Mouse (Mus musculus) kidney, postnatal 0 days (tissue): ENCODE measurements around the gene Abcc12. TPM values are rescaled to one million over a fixed set of nuclear protein-coding genes. Genes with fewer than 3 reads are reported as not detected.

Experiments used
- ATAC-seq: fragments of 200-750 bp; cut with Nextera tagmentation; replicated peaks from 2 replicates; pipeline ENCODE4 v1.8.0; 2017; ENCODE audit warnings: low read depth, moderate number of reproducible peaks, moderate TSS enrichment, moderate library complexity; ENCODE audit not compliant: low FRiP score
- DNase-seq: peaks from one replicate; pipeline ENCODE4 v3.0.0-alpha.2; 2016; ENCODE audit warnings: low spot score
- H3K27ac ChIP-seq: fragments of 300-500 bp; sonication (generic); 2 replicates; pipeline ENCODE4 v1.5.1; 2014; ENCODE audit warnings: mild to moderate bottlenecking
- H3K27me3 ChIP-seq: fragments of 300-500 bp; sonication (generic); 2 replicates; pipeline ENCODE4 v1.6.1; 2014; ENCODE audit warnings: low read length, mixed read lengths; ENCODE audit not compliant: insufficient read depth
- H3K36me3 ChIP-seq: fragments of 300-500 bp; sonication (generic); 2 replicates; pipeline ENCODE4 v1.6.1; 2014; ENCODE audit warnings: low read length, mixed read lengths; ENCODE audit not compliant: insufficient read depth
- H3K4me1 ChIP-seq: fragments of 300-500 bp; sonication (generic); replicated peaks from 2 replicates; pipeline ENCODE4 v1.6.1; 2014; ENCODE audit warnings: antibody characterized with exemption, low read length, mixed read lengths; ENCODE audit not compliant: insufficient read depth
- H3K4me2 ChIP-seq: fragments of 300-500 bp; sonication (generic); 2 replicates; pipeline ENCODE4 v1.6.1; 2014; ENCODE audit warnings: mild to moderate bottlenecking, low read length, moderate library complexity, mixed read lengths
- H3K4me3 ChIP-seq: fragments of 300-500 bp; sonication (generic); replicated peaks from 2 replicates; pipeline ENCODE4 v1.5.1; 2014; ENCODE audit warnings: low read depth, low read length
- H3K9ac ChIP-seq: fragments of 300-500 bp; sonication (generic); 2 replicates; pipeline ENCODE4 v1.6.1; 2014; ENCODE audit warnings: low read depth, low read length
- H3K9me3 ChIP-seq: fragments of 300-500 bp; sonication (generic); replicated peaks from 2 replicates; pipeline ENCODE4 v1.6.1; 2016; ENCODE audit warnings: low read length, inconsistent platforms, mixed read lengths
- CTCF ChIP-seq: IDR thresholded peaks from 2 replicates; pipeline ENCODE4 v1.5.1; 2016; ENCODE audit warnings: antibody characterized with exemption, low read depth, mild to moderate bottlenecking, moderate library complexity
- WGBS: fragments of 180-500 bp; shearing (Covaris S2); extraction: QIAGEN DNeasy Blood & Tissue Kit; methylation state at CpG from one replicate; pipeline ENCODE4 v1.1.7; 2014; 5-methylcytosine and 5-hydroxymethylcytosine counted together
- polyA plus RNA-seq: library from polyadenylated mRNA; unstranded; fragments of >200 nt; fragmentation: Nextera tagmentation; extraction: Ambion mirVana; gene quantifications from 2 replicates; pipeline ENCODE4 v1.2.1, GENCODE M21; 2015

Gene Abcc12
- polyA plus RNA-seq, 1 experiment from 2014 or later = 0.04 TPM

DNA sequence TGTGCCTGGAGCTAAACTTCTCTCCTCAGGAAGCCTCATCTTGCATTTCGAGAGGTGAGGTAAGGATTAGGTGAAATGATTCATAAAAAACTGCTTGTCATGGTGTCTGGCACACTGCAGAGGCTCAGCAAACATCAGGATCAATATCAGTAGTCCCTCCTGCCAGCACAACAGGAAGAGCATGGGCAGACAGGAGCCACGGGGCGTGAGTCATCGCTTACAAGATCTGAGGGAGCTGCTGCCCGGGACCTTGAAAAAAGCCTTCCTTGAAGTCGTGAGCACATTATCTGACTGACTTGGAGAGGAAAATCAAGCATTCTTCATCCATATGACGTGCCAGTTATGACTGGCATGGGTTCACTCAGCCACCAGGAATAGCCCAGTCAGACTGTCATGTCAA lies 79.1 kb downstream of the Abcc12 start:
- Histone ChIP-seq H3K4me2 (no peak overlapping the region), H3K4me3 (no peak overlapping the region), H3K4me1 (no peaks in the 10 kb centered on the region), H3K9ac (no peak overlapping the region), H3K36me3 (no peaks in the 10 kb centered on the region), H3K27me3 (no peaks in the 10 kb centered on the region), H3K9me3 (no peaks in the 10 kb centered on the region), H3K27ac (no peak overlapping the region)
- WGBS = 76% methylated on average over 7 of the region's 7 CpGs
- DNase-seq (no peak), ATAC-seq (no peak)
- no peak for TF ChIP-seq CTCF

DNA sequence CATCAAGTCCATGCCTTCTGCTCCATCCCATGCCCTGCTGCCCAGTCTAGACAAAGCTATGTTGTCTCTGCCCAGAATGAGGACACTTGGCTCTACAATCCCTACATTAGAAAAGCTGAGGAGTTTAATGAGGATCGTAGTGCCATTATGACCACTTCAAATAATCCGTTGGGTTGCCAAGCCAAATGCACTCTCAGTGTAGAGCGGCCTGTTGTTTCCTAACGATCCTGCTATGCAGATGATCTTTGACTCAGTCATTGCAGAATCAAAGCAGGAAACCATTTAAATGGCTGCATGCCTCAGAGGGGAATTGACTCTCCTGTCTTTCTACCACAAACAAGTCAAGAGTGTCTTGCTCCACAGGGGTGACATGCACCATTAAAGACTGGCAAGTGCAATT lies 85.4 kb downstream of the Abcc12 start:
- Histone ChIP-seq H3K4me2 (no peak overlapping the region), H3K4me1 (no peaks in the 10 kb centered on the region), H3K9ac (no peak overlapping the region), H3K36me3 (no peaks in the 10 kb centered on the region), H3K27ac (no peak overlapping the region), H3K27me3 (no peaks in the 10 kb centered on the region), H3K4me3 (no peak overlapping the region), H3K9me3 (no peaks in the 10 kb centered on the region; the same call in 1 of the 2 replicates)
- DNase-seq (no peak), ATAC-seq (no peak)
- no peak for TF ChIP-seq CTCF
- WGBS = 79% methylated on average over 4 of the region's 4 CpGs

- H3K9ac ChIP-seq = no peak overlapping the region
- no peak overlapping the region for H3K4me2 ChIP-seq
- H3K4me1 ChIP-seq = no peaks in the 10 kb centered on the region
- H3K27me3 ChIP-seq = no peaks in the 10 kb centered on the region
- H3K4me3 ChIP-seq = no peak overlapping the region
- H3K27ac ChIP-seq = no peak overlapping the region
- no peaks in the 10 kb centered on the region; the same call in 1 of the 2 replicates for H3K9me3 ChIP-seq
- no peak for TF ChIP-seq CTCF
- DNase-seq (no peak), ATAC-seq (no peak)
- 62% methylated on average over 1 of the region's 1 CpGs for WGBS
- no peaks in the 10 kb centered on the region for H3K36me3 ChIP-seq
Observed at GRCm38 (mm10) chr8:86493841-86494240, 86.6 kb downstream of the Abcc12 start.

DNA sequence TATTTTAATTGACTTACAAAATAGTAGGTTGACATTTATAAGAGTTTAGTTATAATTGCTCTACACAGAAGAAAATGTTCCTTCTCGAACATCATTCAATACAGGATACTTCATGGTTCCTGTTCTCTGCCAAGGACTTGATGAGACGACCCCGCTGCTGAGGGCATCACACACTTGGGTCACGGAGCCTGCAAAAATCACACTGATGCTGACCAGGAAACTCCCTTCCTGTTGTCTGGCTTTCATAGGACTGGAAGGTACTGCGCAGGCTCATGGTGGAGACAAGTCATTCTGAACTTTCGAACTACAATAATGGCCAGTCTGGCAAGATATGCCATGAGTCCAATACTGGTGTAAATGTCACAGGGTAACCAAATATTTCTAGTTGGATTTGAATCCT lies 95.1 kb downstream of the Abcc12 start:
- Histone ChIP-seq H3K4me2 (no peak overlapping the region), H3K4me1 (no peaks in the 10 kb centered on the region), H3K9ac (no peak overlapping the region), H3K27me3 (no peaks in the 10 kb centered on the region), H3K4me3 (no peak overlapping the region), H3K27ac (no peak overlapping the region), H3K9me3 (no peaks in the 10 kb centered on the region), H3K36me3 (no peaks in the 10 kb centered on the region)
- ATAC-seq (no peak), DNase-seq (no peak)
- WGBS = 83% methylated on average over 6 of the region's 6 CpGs
- TF ChIP-seq CTCF = no peak

- DNase-seq (no peak), ATAC-seq (no peak)
- Histone ChIP-seq H3K36me3 (no peaks in the 10 kb centered on the region), H3K4me1 (no peaks in the 10 kb centered on the region), H3K4me3 (no peak overlapping the region), H3K4me2 (no peak overlapping the region), H3K9me3 (no peaks in the 10 kb centered on the region), H3K27me3 (no peaks in the 10 kb centered on the region), H3K27ac (no peak overlapping the region), H3K9ac (no peak overlapping the region)
- no peak for TF ChIP-seq CTCF
Observed at GRCm38 (mm10) chr8:86484244-86484643, 96.2 kb downstream of the Abcc12 start.

- H3K4me2 ChIP-seq = no peak overlapping the region
- no peak overlapping the region for H3K4me3 ChIP-seq
- no peak for TF ChIP-seq CTCF
- H3K27me3 ChIP-seq = no peaks in the 10 kb centered on the region
- no peaks in the 10 kb centered on the region for H3K9me3 ChIP-seq
- H3K27ac ChIP-seq = no peak overlapping the region
- H3K9ac ChIP-seq = no peak overlapping the region
- ATAC-seq (no peak), DNase-seq (no peak)
- WGBS = 78% methylated on average over 1 of the region's 1 CpGs
- H3K36me3 ChIP-seq = no peaks in the 10 kb centered on the region
- H3K4me1 ChIP-seq = no peaks in the 10 kb centered on the region
Observed at GRCm38 (mm10) chr8:86482116-86482515, 98.4 kb downstream of the Abcc12 start.

DNA sequence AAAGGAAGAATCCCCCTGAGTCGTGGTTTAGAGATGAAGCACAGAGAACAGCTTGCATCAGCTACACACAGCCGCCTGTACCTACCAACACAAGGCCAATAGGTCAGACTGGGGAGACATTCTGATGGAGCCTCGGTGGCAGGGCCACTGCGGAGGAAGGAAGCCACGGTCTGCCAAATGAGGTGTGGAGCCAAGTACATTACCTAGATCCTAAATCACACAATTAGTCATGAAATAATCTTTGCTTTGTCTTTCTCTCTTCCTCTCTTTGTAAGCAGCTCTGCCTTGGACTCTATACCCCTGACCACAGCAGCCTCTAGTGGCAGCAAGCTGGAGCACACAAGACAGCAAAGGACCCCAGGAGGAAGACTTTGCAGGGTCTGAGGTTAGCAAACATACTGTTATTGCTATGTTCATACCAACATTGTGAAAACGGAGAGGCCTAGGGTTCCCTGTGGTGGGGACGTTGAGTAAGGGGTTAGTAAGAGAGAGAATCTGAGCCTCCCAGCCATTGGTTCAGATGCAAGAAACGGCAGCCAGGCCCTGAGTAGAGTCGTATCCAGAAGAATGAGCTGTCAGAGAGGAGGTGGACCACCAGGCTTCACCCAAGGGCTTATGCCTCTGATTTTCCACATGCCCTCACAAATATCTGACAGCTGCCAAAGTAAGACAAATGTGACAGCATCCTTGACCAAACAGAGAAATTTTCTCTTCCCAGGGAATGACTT lies 104.6 kb downstream of the Abcc12 start:
- WGBS = 39% methylated on average over 9 of the region's 9 CpGs
- 0 out of 2 replicates have a peak, but pooled peaks have one; percentile 46 for ATAC-seq
- peak; percentile 88 for TF ChIP-seq CTCF

More for the DNA sequence above, 104.6 kb downstream of the Abcc12 start:
- H3K4me1 ChIP-seq = no peaks in the 10 kb centered on the region
- H3K4me2 ChIP-seq = no peak overlapping the region
- no peaks in the 10 kb centered on the region for H3K9me3 ChIP-seq
- H3K4me3 ChIP-seq = no peak overlapping the region
- peak; percentile 82 for DNase-seq
- H3K27me3 ChIP-seq = no peaks in the 10 kb centered on the region
- H3K36me3 ChIP-seq = no peaks in the 10 kb centered on the region
- no peak overlapping the region for H3K27ac ChIP-seq
- no peak overlapping the region for H3K9ac ChIP-seq
